Mouse (Mus musculus): ENCODE data around the gene Scn2b. TPM values are rescaled to one million over a fixed set of nuclear protein-coding genes. Genes with fewer than 3 reads are reported as not detected.

Scn2b gene
- polyA plus RNA-seq, 1 experiment, result 9.8 TPM

GRCm38 (mm10) chr9:45138191-45139032 is 20.8 kb downstream of the Scn2b start, which contains the start of gene Scn4b:
TSS of gene Scn4b (plus strand) at chr9:45138395.
- TF ChIP-seq POLR2A (IDR thresholded peaks at IDR 0.05; ENCODE audit: control insufficient read depth, extremely low read depth, insufficient read depth, low read length, poor library complexity) (no peak), CTCF (IDR thresholded peaks at IDR 0.05; ENCODE audit: borderline replicate concordance, control insufficient read depth, extremely low read depth, insufficient read depth, low read length, poor library complexity) (no peak)
- peak within 1 kb of the TSS; percentile 59 for H3K4me3 ChIP-seq (ENCODE audit: control insufficient read depth, insufficient read depth, low read length)

GRCm38 (mm10) chr9:45139082-45139481 is 21.5 kb downstream of the Scn2b start:
- Histone ChIP-seq H3K4me3 (ENCODE audit: control insufficient read depth, insufficient read depth, low read length) (peak overlapping the region; percentile 59), H3K4me1 (replicated peaks; ENCODE audit: control insufficient read depth, insufficient read depth, low read length) (peaks cover 31% of the 10 kb centered on the region), H3K27ac (ENCODE audit: control insufficient read depth, insufficient read depth, low read length) (peak overlapping the region; percentile 9; the same call in 1 of the 2 replicates), H3K27me3 (ENCODE audit: control insufficient read depth, insufficient read depth, low read length) (no peaks in the 10 kb centered on the region), H3K36me3 (ENCODE audit: control insufficient read depth, insufficient read depth, low read length) (no peaks in the 10 kb centered on the region)
- 33% methylated on average over 7 of the region's 7 CpGs for WGBS
- no peak for DNase-seq
- TF ChIP-seq POLR2A (IDR thresholded peaks at IDR 0.05; ENCODE audit: control insufficient read depth, extremely low read depth, insufficient read depth, low read length, poor library complexity) (no peak), CTCF (IDR thresholded peaks at IDR 0.05; ENCODE audit: borderline replicate concordance, control insufficient read depth, extremely low read depth, insufficient read depth, low read length, poor library complexity) (no peak)

More at GRCm38 (mm10) chr9:45138191-45139032, 20.8 kb downstream of the Scn2b start, which contains the start of gene Scn4b:
- Histone ChIP-seq H3K27me3 (ENCODE audit: control insufficient read depth, insufficient read depth, low read length) (no peaks in the 10 kb centered on the region), H3K27ac (ENCODE audit: control insufficient read depth, insufficient read depth, low read length) (peak within 1 kb of the TSS; percentile 9; the same call in 1 of the 2 replicates), H3K36me3 (ENCODE audit: control insufficient read depth, insufficient read depth, low read length) (no peaks in the 10 kb centered on the region), H3K4me1 (replicated peaks; ENCODE audit: control insufficient read depth, insufficient read depth, low read length) (peaks cover 31% of the 10 kb centered on the region)
- peak; percentile 60 for DNase-seq
- under 1% methylated on average over 75 of the region's 76 CpGs for WGBS

DNA sequence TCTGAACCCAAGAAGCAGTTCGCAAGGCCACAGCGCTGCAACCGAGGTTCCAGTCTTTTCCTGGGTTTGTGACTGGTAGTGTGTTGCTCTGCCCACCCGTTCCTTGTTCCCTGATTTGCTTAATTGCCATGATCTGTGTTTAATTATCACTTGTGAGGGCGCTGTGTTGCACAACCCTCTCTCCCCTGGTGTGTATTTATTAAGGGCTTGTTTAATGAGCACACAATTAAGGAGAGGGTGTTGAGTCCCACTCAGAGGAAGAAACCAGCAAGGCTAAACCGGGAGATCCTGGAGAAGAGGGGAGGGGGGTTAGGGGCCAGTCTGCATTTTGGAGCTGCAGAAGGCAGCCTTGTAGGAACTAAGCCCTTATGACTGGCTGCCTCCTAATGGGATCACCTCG is 23.4 kb downstream of the Scn2b start:
- Histone ChIP-seq H3K4me3 (ENCODE audit: control insufficient read depth, insufficient read depth, low read length) (no peak overlapping the region), H3K27ac (ENCODE audit: control insufficient read depth, insufficient read depth, low read length) (no peak overlapping the region), H3K27me3 (ENCODE audit: control insufficient read depth, insufficient read depth, low read length) (no peaks in the 10 kb centered on the region), H3K36me3 (ENCODE audit: control insufficient read depth, insufficient read depth, low read length) (no peaks in the 10 kb centered on the region), H3K4me1 (replicated peaks; ENCODE audit: control insufficient read depth, insufficient read depth, low read length) (peaks cover 37% of the 10 kb centered on the region)
- TF ChIP-seq CTCF (IDR thresholded peaks at IDR 0.05; ENCODE audit: borderline replicate concordance, control insufficient read depth, extremely low read depth, insufficient read depth, low read length, poor library complexity), result no peak
- no peak for TF ChIP-seq POLR2A (IDR thresholded peaks at IDR 0.05; ENCODE audit: control insufficient read depth, extremely low read depth, insufficient read depth, low read length, poor library complexity)
- DNase-seq, result no peak
- WGBS, result 93% methylated on average over 7 of the region's 7 CpGs

GRCm38 (mm10) chr9:45142686-45143085 is 25.1 kb downstream of the Scn2b start:
- Histone ChIP-seq H3K4me3 (ENCODE audit: control insufficient read depth, insufficient read depth, low read length) (no peak overlapping the region), H3K27ac (ENCODE audit: control insufficient read depth, insufficient read depth, low read length) (no peak overlapping the region), H3K36me3 (ENCODE audit: control insufficient read depth, insufficient read depth, low read length) (no peaks in the 10 kb centered on the region), H3K27me3 (ENCODE audit: control insufficient read depth, insufficient read depth, low read length) (no peaks in the 10 kb centered on the region), H3K4me1 (replicated peaks; ENCODE audit: control insufficient read depth, insufficient read depth, low read length) (peaks cover 48% of the 10 kb centered on the region)
- no peak for TF ChIP-seq CTCF (IDR thresholded peaks at IDR 0.05; ENCODE audit: borderline replicate concordance, control insufficient read depth, extremely low read depth, insufficient read depth, low read length, poor library complexity)
- no peak for DNase-seq
- 82% methylated on average over 3 of the region's 3 CpGs for WGBS

DNA sequence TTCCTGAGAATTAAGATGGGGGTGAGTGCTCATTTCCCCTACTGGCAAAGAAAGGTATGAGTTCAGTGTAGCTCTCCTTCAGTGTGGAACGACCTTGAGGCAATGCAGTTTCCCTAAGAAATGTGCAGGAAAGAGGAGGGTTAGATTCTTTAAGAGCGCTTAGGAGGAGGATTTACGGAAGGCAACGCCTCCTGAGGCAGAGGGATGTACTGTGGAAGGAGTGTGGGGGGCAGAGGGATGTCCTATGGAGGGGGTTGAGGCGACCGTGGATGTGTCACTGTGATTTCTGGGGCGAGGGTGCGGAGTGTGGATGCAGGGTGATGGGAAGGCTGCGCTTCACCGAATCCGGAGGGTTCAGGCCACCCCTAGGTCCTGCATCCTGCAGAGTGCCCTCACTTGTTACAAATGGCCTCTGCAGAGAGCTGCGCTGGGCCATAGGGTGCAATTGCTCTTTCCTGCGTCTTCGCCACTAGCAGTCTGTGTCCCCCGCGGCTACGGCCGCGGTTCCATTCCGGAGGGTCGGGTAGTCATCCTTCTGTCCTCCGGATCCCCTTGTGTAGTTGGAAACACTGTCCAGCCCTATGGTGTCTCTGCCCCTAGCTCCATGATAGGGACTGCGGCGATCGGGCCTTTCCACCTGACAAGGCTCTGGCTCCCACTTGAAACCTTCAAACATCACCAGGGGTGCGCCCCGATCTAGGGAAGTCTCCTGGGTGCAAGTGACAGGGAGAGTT is 28.1 kb downstream of the Scn2b start:
- no peak for DNase-seq
- peaks cover 33% of the 10 kb centered on the region for H3K4me1 ChIP-seq (replicated peaks; ENCODE audit: control insufficient read depth, insufficient read depth, low read length)
- 21% methylated on average over 27 of the region's 27 CpGs for WGBS
- H3K27me3 ChIP-seq (ENCODE audit: control insufficient read depth, insufficient read depth, low read length), result no peaks in the 10 kb centered on the region
- H3K27ac ChIP-seq (ENCODE audit: control insufficient read depth, insufficient read depth, low read length), result no peak overlapping the region
- peak overlapping the region; percentile 55 for H3K4me3 ChIP-seq (ENCODE audit: control insufficient read depth, insufficient read depth, low read length)
- no peaks in the 10 kb centered on the region for H3K36me3 ChIP-seq (ENCODE audit: control insufficient read depth, insufficient read depth, low read length)
- TF ChIP-seq POLR2A (IDR thresholded peaks at IDR 0.05; ENCODE audit: control insufficient read depth, extremely low read depth, insufficient read depth, low read length, poor library complexity) (no peak), CTCF (IDR thresholded peaks at IDR 0.05; ENCODE audit: borderline replicate concordance, control insufficient read depth, extremely low read depth, insufficient read depth, low read length, poor library complexity) (no peak)

DNA sequence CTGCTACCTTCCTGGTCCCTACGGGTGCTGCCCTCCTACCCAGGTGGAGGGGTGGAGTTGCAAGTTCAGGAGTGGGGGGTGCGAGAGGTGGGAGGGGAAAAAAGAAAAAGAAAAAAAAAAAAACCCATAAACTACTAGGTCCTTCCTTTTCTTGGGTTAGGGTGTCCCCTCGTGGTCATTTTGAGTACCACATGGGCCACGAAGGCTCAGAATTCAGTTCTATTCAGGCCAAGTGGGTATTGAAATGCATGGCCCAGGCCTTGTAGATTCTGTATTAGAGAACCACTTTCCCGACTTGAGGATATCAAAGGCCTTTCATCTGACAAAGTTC is 28.6 kb downstream of the Scn2b start:
- TF ChIP-seq CTCF (IDR thresholded peaks at IDR 0.05; ENCODE audit: borderline replicate concordance, control insufficient read depth, extremely low read depth, insufficient read depth, low read length, poor library complexity), result no peak
- TF ChIP-seq POLR2A (IDR thresholded peaks at IDR 0.05; ENCODE audit: control insufficient read depth, extremely low read depth, insufficient read depth, low read length, poor library complexity), result no peak
- H3K36me3 ChIP-seq (ENCODE audit: control insufficient read depth, insufficient read depth, low read length), result no peaks in the 10 kb centered on the region
- WGBS, result 1% methylated on average over 5 of the region's 5 CpGs
- H3K27ac ChIP-seq (ENCODE audit: control insufficient read depth, insufficient read depth, low read length), result no peak overlapping the region
- H3K4me3 ChIP-seq (ENCODE audit: control insufficient read depth, insufficient read depth, low read length), result peak overlapping the region; percentile 55
- H3K27me3 ChIP-seq (ENCODE audit: control insufficient read depth, insufficient read depth, low read length), result no peaks in the 10 kb centered on the region
- DNase-seq, result peak; percentile 88
- peaks cover 38% of the 10 kb centered on the region for H3K4me1 ChIP-seq (replicated peaks; ENCODE audit: control insufficient read depth, insufficient read depth, low read length)
